Mouse (Mus musculus) regulatory T cell (primary cell): ENCODE measurements at regions not wholly inside any gene's neighbourhood (a gene's known extent, or its start where the extent isn't known, plus 50 kb on each side); places are given as distances from the start of the nearest gene placed in this dataset.

Source experiments
- in situ Hi-C: fragments of 300-600 bp; cut with MboI, MseI; formaldehyde crosslinking; loops from one replicate; pipeline ENCODE4 v1.15.1; 2025; ENCODE audit warnings: high pct_unique_total_duplicates

DNA sequence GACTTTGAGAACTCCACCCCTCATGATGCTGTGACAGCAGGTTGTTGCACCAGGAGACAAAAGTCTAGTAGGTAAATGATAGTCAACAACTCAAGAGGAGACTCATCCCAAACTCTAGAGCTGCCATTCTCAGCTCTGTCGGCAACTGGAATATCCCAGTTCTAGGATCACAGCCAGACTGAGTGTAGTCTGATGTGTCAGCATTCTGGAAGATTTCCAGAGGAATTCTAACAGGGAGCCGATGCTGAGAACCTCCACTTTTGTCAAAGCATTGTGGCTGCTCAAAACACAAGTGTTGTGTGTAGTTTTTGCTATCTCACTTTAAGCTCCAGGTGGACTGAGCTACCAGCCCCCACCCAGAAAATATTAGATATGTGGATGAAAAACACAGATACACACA, 148.5 kb upstream of the Cxcr4 start:
- in situ Hi-C loops = no loop called here

DNA sequence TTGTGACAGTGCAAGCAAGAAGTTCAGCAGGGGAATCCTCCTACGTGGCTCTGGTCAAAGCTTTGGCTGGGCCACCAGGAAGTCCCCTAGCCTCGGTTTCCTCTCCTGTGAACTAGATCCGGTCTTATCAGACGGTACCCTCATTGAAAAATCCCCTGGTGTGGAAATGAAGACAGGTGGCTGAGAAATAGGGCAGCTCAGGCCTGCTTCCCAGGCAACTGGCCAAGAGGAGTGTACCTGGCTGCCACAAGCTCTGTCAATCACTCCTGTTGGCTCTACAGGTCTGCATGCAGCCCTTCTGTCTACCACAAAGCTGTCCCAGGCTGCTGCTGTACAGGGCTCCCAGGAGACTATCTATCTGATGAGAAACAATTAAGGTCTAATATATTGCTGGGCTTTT, 146.1 kb upstream of the Cxcr4 start:
- in situ Hi-C loops = no loop called here

DNA sequence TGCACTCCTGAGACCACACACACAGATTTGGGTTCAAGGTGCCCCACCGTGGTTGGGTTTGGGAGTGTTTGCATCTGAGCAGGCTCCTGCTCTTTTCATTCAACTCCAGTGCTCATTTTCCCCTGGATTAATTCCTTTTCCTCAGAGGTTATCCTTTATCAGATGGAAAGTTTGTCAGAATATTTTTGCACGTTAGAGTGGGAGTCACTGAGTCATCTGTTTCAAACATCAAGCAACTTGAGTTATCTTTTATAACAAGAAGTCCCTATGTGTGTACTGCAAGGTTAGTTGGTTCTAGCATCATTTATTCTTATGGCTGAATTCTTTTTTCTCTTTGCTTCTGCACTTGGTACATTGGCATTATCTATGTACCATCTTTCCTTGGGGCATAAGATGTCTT, 142.8 kb upstream of the Cxcr4 start:
- in situ Hi-C loops = no loop called here

DNA sequence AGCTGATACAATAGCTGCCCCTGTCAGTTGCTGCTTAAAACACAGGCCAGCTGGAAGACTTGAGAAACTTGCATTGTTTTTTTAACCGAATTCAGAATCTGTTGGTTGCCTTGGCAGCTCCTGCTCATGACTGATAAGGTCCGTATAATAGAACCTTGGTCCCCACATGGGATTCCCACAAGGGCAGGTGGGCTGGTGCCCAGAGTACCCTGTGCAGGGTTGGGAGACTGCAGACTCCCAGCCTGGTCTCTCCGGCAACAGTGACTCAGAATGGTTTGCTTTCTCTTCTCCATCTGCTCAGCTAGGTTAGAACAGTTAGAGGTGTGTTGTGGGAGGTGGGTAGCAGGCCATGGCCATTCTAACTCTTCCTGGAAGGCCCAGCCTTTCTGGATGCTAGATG, 139.4 kb upstream of the Cxcr4 start:
- in situ Hi-C loops = no loop called here

- in situ Hi-C loops = no loop called here
Measured at GRCm38 (mm10) chr1:128724433-128725091, 132.5 kb upstream of the Cxcr4 start.

DNA sequence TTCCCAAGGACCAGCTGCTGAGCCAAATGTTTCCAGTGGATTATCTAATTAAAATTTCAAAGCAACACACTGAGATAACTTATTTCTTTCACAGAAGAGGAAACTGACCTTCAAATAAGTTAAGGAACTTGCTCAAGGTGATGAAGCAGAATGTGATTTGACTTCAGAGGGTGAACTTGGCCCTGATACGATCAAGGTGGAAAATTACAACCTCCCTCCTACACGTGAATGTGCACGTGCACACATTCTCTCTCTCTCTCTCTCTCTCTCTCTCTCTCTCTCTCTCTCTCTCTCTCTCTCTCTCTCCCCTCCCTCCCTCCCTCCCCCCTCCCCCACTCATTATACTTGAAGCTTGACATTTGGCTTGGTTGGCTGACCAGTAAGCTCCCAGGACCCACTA, 131.8 kb upstream of the Cxcr4 start:
- in situ Hi-C loops = no loop called here

DNA sequence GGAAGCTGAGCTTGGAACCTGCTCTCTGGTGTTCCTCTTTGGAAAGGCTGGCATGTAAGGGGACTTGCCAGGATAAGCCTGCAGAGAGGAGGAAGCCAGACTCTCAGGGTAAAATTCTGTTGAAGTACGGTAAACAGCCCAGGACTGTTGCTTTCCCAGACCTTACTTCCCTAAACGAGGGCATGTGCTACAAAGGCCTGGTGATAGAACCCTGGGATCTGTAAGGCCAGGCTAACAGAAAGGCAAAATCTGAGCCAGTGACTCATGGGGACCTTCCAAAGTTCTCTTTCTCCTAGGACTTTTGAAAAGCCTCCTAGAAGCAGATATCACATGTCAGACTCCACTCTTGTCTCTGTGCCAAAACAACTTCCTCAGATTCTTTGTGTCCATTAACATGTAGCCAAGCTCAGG, 130.0 kb upstream of the Cxcr4 start:
- in situ Hi-C loops = no loop called here

- in situ Hi-C loops = no loop called here
Measured at GRCm38 (mm10) chr1:128714843-128715242, 122.8 kb upstream of the Cxcr4 start.

DNA sequence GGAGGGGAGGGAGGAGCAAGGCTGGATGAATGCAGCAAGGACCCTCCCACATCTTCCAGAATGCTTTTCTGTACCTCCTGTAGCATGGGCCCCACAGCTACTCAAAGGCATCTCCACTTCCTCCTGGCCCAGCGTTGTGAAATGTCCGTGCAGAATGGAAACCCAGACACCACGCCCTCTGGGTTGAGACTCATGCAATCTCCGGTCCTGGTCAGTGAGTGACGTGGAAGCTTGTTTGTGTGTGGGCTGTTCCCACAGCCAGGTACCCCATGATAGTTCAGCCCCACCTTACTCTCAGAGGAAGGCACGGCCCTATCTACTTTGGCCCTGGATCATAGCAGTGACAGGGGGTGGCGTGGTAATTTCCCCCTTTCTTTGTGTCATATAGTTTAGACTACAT, 120.8 kb upstream of the Cxcr4 start:
- in situ Hi-C loops = no loop called here

DNA sequence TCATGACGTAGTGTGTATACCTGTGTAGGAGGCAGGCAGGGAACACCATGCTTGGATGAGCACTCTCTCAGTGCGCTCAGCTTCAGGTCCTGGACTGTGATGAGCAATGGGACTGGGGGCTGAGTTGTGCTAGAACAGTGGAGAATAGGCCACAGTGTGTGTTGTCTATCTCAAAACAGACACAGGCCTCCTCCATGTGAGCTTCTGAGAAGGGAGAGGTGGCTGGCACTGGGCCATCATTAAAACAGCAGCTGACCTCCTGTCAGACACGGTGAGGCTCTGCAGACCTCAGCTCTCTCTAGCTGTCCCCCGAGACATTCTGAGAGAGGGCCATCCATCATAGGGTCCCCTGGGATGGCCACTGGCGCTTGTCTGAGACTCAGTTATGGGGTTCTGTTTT, 119.0 kb upstream of the Cxcr4 start:
- in situ Hi-C loops = no loop called here

DNA sequence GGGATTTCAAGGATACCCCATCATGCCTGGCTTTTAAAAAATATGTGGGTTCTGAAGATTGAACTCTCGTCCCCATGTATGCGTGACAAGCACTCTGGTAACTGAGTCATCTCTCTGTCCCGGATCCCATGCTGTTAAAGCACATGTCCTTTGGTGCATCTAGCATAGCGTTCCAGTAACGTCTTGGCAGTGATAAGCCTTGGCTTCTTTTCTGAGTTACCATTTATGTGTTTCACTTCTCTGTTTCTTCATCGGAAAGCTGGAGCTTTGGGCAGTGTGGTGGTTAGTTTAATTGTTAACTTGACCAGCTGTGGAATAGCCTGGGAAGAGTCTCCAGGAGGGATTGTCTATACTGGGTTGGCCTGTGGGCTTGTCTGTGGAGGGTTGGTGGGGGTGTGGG, 115.7 kb upstream of the Cxcr4 start:
- in situ Hi-C loops = no loop called here

DNA sequence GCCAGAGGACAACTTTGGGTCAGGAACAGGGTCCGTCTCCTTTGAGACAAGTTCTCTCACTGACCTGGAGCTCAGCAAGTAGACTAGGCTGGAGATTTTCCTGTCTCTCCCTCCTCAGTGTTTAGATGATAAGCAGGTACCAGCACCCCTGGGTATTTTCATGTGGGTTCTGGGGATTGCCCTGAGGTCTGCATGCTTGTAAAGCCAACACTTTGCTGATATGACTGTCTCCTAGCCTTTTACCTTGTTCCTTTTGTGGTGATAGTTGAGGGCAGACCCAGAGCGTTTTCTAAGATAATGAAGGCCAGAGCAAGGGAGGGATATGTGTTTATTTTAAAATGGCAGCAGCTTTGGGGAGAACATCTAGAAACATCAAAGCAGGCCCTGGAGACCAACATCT, 114.1 kb upstream of the Cxcr4 start:
- in situ Hi-C loops = no loop called here

DNA sequence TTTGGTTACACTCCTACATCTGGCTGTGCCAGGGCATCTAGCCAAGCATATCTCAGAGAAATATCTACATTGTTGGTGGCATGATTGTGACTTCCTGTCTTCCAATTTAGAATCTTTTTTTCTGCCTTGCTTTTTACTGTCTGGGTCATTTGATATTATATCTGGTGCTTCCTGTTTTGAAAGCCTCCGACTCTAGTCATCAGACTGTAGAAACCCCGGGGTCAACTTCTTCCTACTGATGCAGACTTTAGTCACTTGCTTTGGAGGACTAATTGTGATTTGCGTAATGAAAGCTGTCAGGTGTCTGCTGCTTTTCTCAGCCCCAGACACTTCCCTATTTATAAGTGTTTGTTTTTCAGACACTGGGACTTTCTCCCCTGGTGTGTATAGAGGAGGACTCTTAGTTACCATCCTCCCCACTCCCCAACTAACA, 113.0 kb upstream of the Cxcr4 start:
- in situ Hi-C loops = no loop called here

DNA sequence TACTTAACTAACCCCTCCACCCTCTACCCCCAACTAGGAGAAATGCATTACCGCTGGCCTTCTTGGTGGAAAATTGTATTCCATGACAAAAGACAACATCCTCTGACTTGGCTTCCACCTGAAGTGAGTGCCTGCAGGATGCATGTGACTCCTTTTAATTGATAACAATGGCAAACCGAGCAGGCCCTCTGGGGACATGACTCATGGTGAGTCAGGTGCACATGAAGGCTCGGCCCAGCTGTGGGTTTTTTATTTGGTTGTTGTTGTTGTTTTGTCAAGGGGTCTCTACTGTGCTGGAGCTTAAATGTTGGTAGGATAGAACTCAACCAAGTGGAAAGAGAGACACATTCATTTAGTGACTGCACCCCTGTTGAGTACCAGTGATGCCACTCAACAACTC, 109.2 kb upstream of the Cxcr4 start:
- in situ Hi-C loops = no loop called here

GRCm38 (mm10) chr1:128697962-128698361, 105.9 kb upstream of the Cxcr4 start:
- in situ Hi-C loops = no loop called here

DNA sequence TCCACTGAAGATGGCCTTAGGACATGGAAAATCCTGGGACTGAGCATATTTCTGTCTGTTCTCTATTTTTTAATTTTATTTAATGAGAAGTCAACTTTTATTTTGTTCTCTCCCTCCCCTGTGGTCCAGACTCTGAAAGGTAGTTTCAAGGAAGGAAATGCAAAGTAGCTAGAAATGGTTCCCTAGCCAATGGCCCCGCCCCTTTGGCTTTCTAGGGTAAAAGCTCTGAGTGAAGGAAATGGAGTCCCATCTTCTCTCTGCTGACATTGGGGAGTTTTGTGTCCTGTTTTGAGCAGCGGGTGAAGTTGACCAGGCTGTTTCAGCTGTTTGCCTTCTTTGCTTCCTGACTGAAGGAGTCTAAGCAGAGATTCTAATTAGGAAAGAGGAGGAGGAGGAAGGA, 103.8 kb upstream of the Cxcr4 start:
- in situ Hi-C loops = no loop called here

GRCm38 (mm10) chr1:128692799-128693198, 100.7 kb upstream of the Cxcr4 start:
- in situ Hi-C loops = no loop called here

- in situ Hi-C loops = no loop called here
Measured at GRCm38 (mm10) chr1:128692313-128692712, 100.2 kb upstream of the Cxcr4 start.

GRCm38 (mm10) chr1:128687236-128687927, 95.3 kb upstream of the Cxcr4 start:
- in situ Hi-C loops = no loop called here

GRCm38 (mm10) chr1:128685467-128686137, 93.5 kb upstream of the Cxcr4 start:
- in situ Hi-C loops = no loop called here

DNA sequence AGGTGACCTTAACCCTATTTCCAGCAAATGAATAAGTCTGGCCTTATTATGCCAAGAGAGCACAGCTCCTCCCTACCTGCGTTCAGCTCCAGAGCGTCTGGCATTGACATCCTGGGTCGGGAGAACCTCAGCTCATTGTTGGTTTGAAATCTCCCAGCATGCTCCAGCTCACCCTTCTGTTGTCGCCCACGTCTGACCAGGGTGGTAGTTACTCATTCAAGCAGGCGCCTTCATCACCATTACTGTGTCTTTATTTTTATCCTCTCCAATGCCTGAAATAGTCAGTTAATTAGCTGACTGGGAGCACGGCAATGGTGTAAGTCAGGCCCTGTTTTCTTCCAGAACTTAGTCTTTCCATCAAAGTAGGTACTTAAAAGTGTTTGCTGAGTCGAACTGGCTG, 90.8 kb upstream of the Cxcr4 start:
- in situ Hi-C loops = no loop called here

DNA sequence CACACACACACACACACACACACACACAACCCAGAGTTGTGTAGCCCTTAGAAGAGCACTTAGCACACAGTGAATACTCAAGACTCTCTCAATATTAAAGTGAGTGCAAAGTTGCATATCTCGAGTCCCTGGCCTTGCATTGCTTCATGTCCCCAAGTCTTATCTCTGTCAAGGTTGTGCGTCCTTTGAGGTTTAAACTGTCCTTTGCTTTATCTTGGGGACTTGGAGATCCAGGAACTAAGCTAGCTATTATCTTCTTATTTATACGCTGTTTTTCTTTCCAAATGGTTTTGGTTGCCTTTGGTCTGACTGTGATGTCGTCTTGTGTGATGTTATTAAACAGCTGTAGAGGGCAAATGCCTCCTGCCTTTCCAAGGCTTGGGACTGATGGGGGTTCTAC, 89.2 kb upstream of the Cxcr4 start:
- in situ Hi-C loops = no loop called here

DNA sequence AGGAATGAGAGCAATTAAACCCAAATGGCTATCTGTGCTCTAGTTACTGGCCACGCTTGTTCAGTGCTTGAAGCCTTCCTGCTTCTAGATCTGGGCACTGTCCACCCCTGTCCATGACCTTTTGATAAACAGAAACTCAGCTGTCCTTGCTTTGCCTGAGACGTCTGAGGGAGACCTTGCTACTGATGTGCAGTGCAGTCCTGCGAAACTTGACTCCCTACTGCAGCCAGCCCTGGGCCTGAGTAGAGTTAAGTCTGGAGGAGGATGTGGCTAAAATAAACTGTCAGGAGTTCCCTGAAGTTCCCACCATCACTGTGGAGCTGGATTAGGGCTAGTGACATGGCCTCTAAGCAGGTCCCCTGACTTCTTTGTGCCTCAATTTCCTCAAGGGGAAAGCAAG, 88.4 kb upstream of the Cxcr4 start:
- in situ Hi-C loops = no loop called here
